Mouse (Mus musculus): ENCODE data around the gene Itpr3.

GRCm38 (mm10) chr17:27061727-27062126, 4.6 kb downstream of the Itpr3 start:
- TF ChIP-seq POLR2A (IDR thresholded peaks at IDR 0.05; ENCODE audit: insufficient read depth, low read depth, low read length) (no peak), CTCF (IDR thresholded peaks at IDR 0.05) (no peak), EP300 (IDR thresholded peaks at IDR 0.05; ENCODE audit: insufficient read depth, low read depth, low read length) (no peak)

All from heart, adult 2 months (tissue).